Mouse (Mus musculus) erythroid progenitor cell, adult 5-6 weeks (primary cell): ENCODE measurements around the gene Pea15a. TPM values are rescaled to one million over a fixed set of nuclear protein-coding genes. Genes with fewer than 3 reads are reported as not detected.

Source experiments
- total RNA-seq, 2 experiments: library from RNA; stranded (forward) in 1 of 2; stranded (reverse) in 1 of 2; fragments of 150-400 nt in 1 of 2; fragments of 186-747, 209-891 nt in 1 of 2; gene quantifications; 2 replicates each; pipeline versions ENCODE4 v1.2.3 to v1.2.4; 2015 to 2017; ENCODE audit warnings: low replicate concordance in 2 of 2

Gene Pea15a
- total RNA-seq, 2 experiments from 2014 or later = 6.0 to 12.2 TPM

Other genes with a start within 250 kb of the Pea15a start
- gene Vangl2, start 178.4 kb downstream of the Pea15a start, total RNA-seq (2015; ENCODE audit: low replicate concordance) = 0.84 and 1.1 TPM in 2 replicates
- 0.13 and 0.83 TPM in 2 replicates for gene Vangl2, start 178.4 kb downstream of the Pea15a start, total RNA-seq (2017; ENCODE audit: low replicate concordance)
- gene Nhlh1, start 149.2 kb downstream of the Pea15a start, total RNA-seq (2015; ENCODE audit: low replicate concordance) = not detected in 2 replicates
- not detected in 2 replicates for gene Nhlh1, start 149.2 kb downstream of the Pea15a start, total RNA-seq (2017; ENCODE audit: low replicate concordance)
- 44.9 and 67.4 TPM in 2 replicates for gene Copa, start 124.3 kb downstream of the Pea15a start, total RNA-seq (2015; ENCODE audit: low replicate concordance)
- gene Copa, start 124.3 kb downstream of the Pea15a start, total RNA-seq (2017; ENCODE audit: low replicate concordance) = 41.3 and 47.1 TPM in 2 replicates
- 43.2 and 52.0 TPM in 2 replicates for gene Ncstn, start 124.0 kb downstream of the Pea15a start, total RNA-seq (2015; ENCODE audit: low replicate concordance)
- gene Ncstn, start 124.0 kb downstream of the Pea15a start, total RNA-seq (2017; ENCODE audit: low replicate concordance) = 14.7 and 16.4 TPM in 2 replicates
- gene Pex19, start 80.0 kb downstream of the Pea15a start, total RNA-seq (2015; ENCODE audit: low replicate concordance) = 14.7 and 15.1 TPM in 2 replicates
- gene Pex19, start 80.0 kb downstream of the Pea15a start, total RNA-seq (2017; ENCODE audit: low replicate concordance) = 15.4 and 21.5 TPM in 2 replicates
- gene Dcaf8, start 58.7 kb downstream of the Pea15a start, total RNA-seq (2015; ENCODE audit: low replicate concordance) = 77.5 TPM in 2 replicates
- gene Dcaf8, start 58.7 kb downstream of the Pea15a start, total RNA-seq (2017; ENCODE audit: low replicate concordance) = 141 and 176 TPM in 2 replicates
- not detected in 2 replicates for gene Casq1, start 13.1 kb upstream of the Pea15a start, total RNA-seq (2015; ENCODE audit: low replicate concordance)
- gene Casq1, start 13.1 kb upstream of the Pea15a start, total RNA-seq (2017; ENCODE audit: low replicate concordance) = not detected in 2 replicates
- gene Atp1a4, start 51.6 kb upstream of the Pea15a start, total RNA-seq (2015; ENCODE audit: low replicate concordance) = not detected in 2 replicates
- gene Atp1a4, start 51.6 kb upstream of the Pea15a start, total RNA-seq (2017; ENCODE audit: low replicate concordance) = not detected in 2 replicates
- 14.4 and 15.1 TPM in 2 replicates for gene Igsf8, start 54.8 kb upstream of the Pea15a start, total RNA-seq (2015; ENCODE audit: low replicate concordance)
- 3.1 and 3.3 TPM in 2 replicates for gene Igsf8, start 54.8 kb upstream of the Pea15a start, total RNA-seq (2017; ENCODE audit: low replicate concordance)
- not detected in 2 replicates for gene Atp1a2, start 91.3 kb upstream of the Pea15a start, total RNA-seq (2015; ENCODE audit: low replicate concordance)
- not detected in 2 replicates for gene Atp1a2, start 91.3 kb upstream of the Pea15a start, total RNA-seq (2017; ENCODE audit: low replicate concordance)
- gene Kcnj9, start 122.5 kb upstream of the Pea15a start, total RNA-seq (2015; ENCODE audit: low replicate concordance) = not detected in 2 replicates
- gene Kcnj9, start 122.5 kb upstream of the Pea15a start, total RNA-seq (2017; ENCODE audit: low replicate concordance) = 2.5 TPM in 1 of 2 replicates, not detected in the other
- gene Kcnj10, start 134.4 kb upstream of the Pea15a start, total RNA-seq (2015; ENCODE audit: low replicate concordance) = 8.8 and 13.0 TPM in 2 replicates
- 1.5 and 1.9 TPM in 2 replicates for gene Kcnj10, start 134.4 kb upstream of the Pea15a start, total RNA-seq (2017; ENCODE audit: low replicate concordance)
- gene Pigm, start 169.7 kb upstream of the Pea15a start, total RNA-seq (2015; ENCODE audit: low replicate concordance) = 10.9 and 11.9 TPM in 2 replicates
- 8.7 and 13.2 TPM in 2 replicates for gene Pigm, start 169.7 kb upstream of the Pea15a start, total RNA-seq (2017; ENCODE audit: low replicate concordance)